Comparison of ENCODE assay signal across 11 mouse cellular contexts in the genomic region with DNA sequence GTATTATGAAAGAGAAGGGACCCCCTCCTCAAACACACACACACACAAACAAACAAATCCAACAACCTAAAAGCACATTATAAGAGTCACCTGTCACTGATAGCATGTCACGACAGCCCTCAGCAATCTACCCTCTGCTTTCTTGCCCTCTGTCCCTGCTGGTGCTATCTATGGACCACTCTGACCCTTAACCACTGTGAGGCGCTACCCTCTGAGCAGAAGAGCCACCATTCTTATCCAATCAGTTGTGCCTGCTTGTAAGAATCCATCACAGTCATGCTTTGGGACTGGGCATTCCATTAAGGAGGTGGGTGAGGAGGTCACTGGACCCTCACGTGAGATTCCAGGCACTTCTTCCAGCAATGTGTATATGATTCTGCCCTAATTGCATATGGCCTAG.
DNase-seq lines count a peak whose midpoint lies in the region; ATAC-seq and TF ChIP-seq lines count a peak whose summit lies in the region.
"Had no signal": no experiment of that assay in that cellular context is flagged by ENCODE, and none has a peak within 500 bp of the region (broad histone marks: within the 10 kb centered on the region; RNA-seq: fewer than 3 reads in every experiment).

No protein-coding gene starts in this region.

- no peaks in the 10 kb centered on the region for H3K36me3 ChIP-seq in forebrain, postnatal 0 days (ENCODE audit: insufficient read depth)
- no peaks in the 10 kb centered on the region for H3K36me3 ChIP-seq in forebrain, embryonic 11.5 days (ENCODE audit: control insufficient read depth, insufficient read depth, low read length)
- no peaks in the 10 kb centered on the region for H3K36me3 ChIP-seq in lung, embryonic 15.5 days
- H3K36me3 ChIP-seq in intestine, embryonic 15.5 days, result no peaks in the 10 kb centered on the region
- H3K36me3 ChIP-seq: embryonic facial prominence, embryonic 15.5 days; neural tube, embryonic 12.5 days had no signal

- no peaks in the 10 kb centered on the region; the same call in 1 of the 2 replicates for H3K4me1 ChIP-seq in forebrain, postnatal 0 days (ENCODE audit: insufficient read depth)
- peaks cover 11% of the 10 kb centered on the region for H3K4me1 ChIP-seq in forebrain, embryonic 11.5 days (replicated peaks; ENCODE audit: control insufficient read depth, insufficient read depth, low read length)
- peaks cover 14% of the 10 kb centered on the region for H3K4me1 ChIP-seq in lung, embryonic 15.5 days
- H3K4me1 ChIP-seq in intestine, embryonic 15.5 days (replicated peaks), result peaks cover 14% of the 10 kb centered on the region

- TF ChIP-seq CTCF in forebrain, postnatal 0 days (IDR thresholded peaks at IDR 0.05; ENCODE audit: low read depth), result peak; percentile 16; the same call in 1 of the 2 replicates

- H3K27ac ChIP-seq in forebrain, postnatal 0 days (ENCODE audit: low read depth, low read length), result no peak overlapping the region
- no peak overlapping the region for H3K27ac ChIP-seq in forebrain, embryonic 11.5 days (ENCODE audit: low read depth, low read length)
- no peak overlapping the region for H3K27ac ChIP-seq in lung, embryonic 15.5 days
- no peak overlapping the region for H3K27ac ChIP-seq in intestine, embryonic 15.5 days
- H3K27ac ChIP-seq: embryonic facial prominence, embryonic 15.5 days; neural tube, embryonic 12.5 days had no signal

- no peak for DNase-seq in forebrain, postnatal 0 days
- DNase-seq in forebrain, embryonic 11.5 days (ENCODE audit: low spot score), result no peak
- DNase-seq in lung, adult 18-20 months, result no peak
- DNase-seq in retina, postnatal 1 day, result peak; percentile 22
- DNase-seq in thymus, postnatal 36 days, result no peak
- no peak for DNase-seq in layer of hippocampus, postnatal 14 days (ENCODE audit: low spot score in 2 of 2)
- DNase-seq: right cerebral cortex, postnatal 14 days had no signal

- H3K27me3 ChIP-seq in forebrain, postnatal 0 days (ENCODE audit: insufficient read depth, low read length), result no peaks in the 10 kb centered on the region
- no peaks in the 10 kb centered on the region for H3K27me3 ChIP-seq in forebrain, embryonic 11.5 days (ENCODE audit: control insufficient read depth, insufficient read depth, low read length)
- no peaks in the 10 kb centered on the region for H3K27me3 ChIP-seq in lung, embryonic 15.5 days
- H3K27me3 ChIP-seq in intestine, embryonic 15.5 days (replicated peaks), result no peaks in the 10 kb centered on the region
- H3K27me3 ChIP-seq: embryonic facial prominence, embryonic 15.5 days; neural tube, embryonic 12.5 days had no signal

- no peak for ATAC-seq in forebrain, postnatal 0 days
- ATAC-seq in forebrain, embryonic 11.5 days (replicated peaks; ENCODE audit: low FRiP score), result no peak
- ATAC-seq in lung, embryonic 15.5 days (ENCODE audit: borderline replicate concordance, extremely low read depth, low FRiP score, low TSS enrichment), result peak; percentile 46; the same call in 1 of the 2 replicates
- 0 out of 2 replicates have a peak, but pooled peaks have one; percentile 39 for ATAC-seq in intestine, embryonic 15.5 days

- H3K4me2 ChIP-seq in forebrain, postnatal 0 days (ENCODE audit: low read depth), result no peak overlapping the region
- H3K4me2 ChIP-seq in forebrain, embryonic 11.5 days (ENCODE audit: low read depth, low read length, severe bottlenecking), result no peak overlapping the region
- no peak overlapping the region for H3K4me2 ChIP-seq in lung, embryonic 15.5 days
- H3K4me2 ChIP-seq in intestine, embryonic 15.5 days (replicated peaks), result no peak overlapping the region
- H3K4me2 ChIP-seq: embryonic facial prominence, embryonic 15.5 days; neural tube, embryonic 12.5 days had no signal

- H3K9me3 ChIP-seq in forebrain, postnatal 0 days (ENCODE audit: low read length), result no peaks in the 10 kb centered on the region
- H3K9me3 ChIP-seq in forebrain, embryonic 11.5 days (ENCODE audit: control insufficient read depth, low read length), result no peaks in the 10 kb centered on the region
- H3K9me3 ChIP-seq in lung, embryonic 15.5 days, result no peaks in the 10 kb centered on the region
- no peaks in the 10 kb centered on the region for H3K9me3 ChIP-seq in intestine, embryonic 15.5 days
- H3K9me3 ChIP-seq: embryonic facial prominence, embryonic 15.5 days; neural tube, embryonic 12.5 days had no signal

- WGBS in forebrain, postnatal 0 days, result 68% methylated on average over 3 of the region's 3 CpGs
- WGBS in forebrain, embryonic 11.5 days, result 75% methylated on average over 3 of the region's 3 CpGs
- 51% methylated on average over 3 of the region's 3 CpGs for WGBS in lung, embryonic 15.5 days
- 71% methylated on average over 3 of the region's 3 CpGs for WGBS in intestine, embryonic 15.5 days

- no peak overlapping the region for H3K4me3 ChIP-seq in forebrain, postnatal 0 days (ENCODE audit: low read depth, low read length)
- H3K4me3 ChIP-seq in forebrain, embryonic 11.5 days (ENCODE audit: low read depth, low read length), result no peak overlapping the region
- no peak overlapping the region for H3K4me3 ChIP-seq in lung, embryonic 15.5 days
- no peak overlapping the region for H3K4me3 ChIP-seq in intestine, embryonic 15.5 days (replicated peaks)
- H3K4me3 ChIP-seq: embryonic facial prominence, embryonic 15.5 days; neural tube, embryonic 12.5 days had no signal

- no peak overlapping the region for H3K9ac ChIP-seq in forebrain, postnatal 0 days
- no peak overlapping the region for H3K9ac ChIP-seq in forebrain, embryonic 11.5 days (ENCODE audit: low read length)
- H3K9ac ChIP-seq in lung, embryonic 15.5 days, result no peak overlapping the region
- no peak overlapping the region for H3K9ac ChIP-seq in intestine, embryonic 15.5 days
- H3K9ac ChIP-seq: embryonic facial prominence, embryonic 15.5 days; neural tube, embryonic 12.5 days had no signal

Comparison
In these comparisons a context has a peak if more than half of its experiments do, and no peak if none do; other contexts are left out.
1. ATAC-seq: peak in lung, embryonic 15.5 days (single experiment) and intestine, embryonic 15.5 days (single experiment); none in forebrain, postnatal 0 days (single experiment) and forebrain, embryonic 11.5 days (single experiment).